Mouse (Mus musculus): ENCODE results near the gene Aicda.
"Not testable (repeated sequence)": the region's sequence is repeated elsewhere in the genome, so short reads cannot be mapped to it uniquely, and the experiment has no call there.

Aicda gene

DNA sequence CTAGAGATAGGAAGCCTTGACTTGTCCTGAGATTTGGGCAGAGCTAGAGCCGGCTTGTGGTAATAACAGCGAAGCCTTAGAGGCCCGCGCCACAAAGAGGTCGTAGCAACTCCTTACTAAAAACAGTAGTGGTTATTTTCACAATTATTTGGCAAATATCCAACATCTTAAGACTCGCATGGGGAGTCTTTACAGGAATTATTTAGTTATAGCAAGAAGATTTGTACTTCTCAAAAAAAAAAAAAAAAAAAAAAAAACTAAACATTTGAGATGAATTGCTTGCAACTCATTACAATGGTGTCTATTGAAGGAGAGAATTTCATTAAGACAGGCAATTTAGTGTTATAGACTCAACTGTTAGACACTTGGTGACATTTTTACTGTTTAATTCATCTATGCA, 501 bp downstream of the Aicda start:
- no peak for DNase-seq (ENCODE audit: low spot score in 2 of 2)

DNA sequence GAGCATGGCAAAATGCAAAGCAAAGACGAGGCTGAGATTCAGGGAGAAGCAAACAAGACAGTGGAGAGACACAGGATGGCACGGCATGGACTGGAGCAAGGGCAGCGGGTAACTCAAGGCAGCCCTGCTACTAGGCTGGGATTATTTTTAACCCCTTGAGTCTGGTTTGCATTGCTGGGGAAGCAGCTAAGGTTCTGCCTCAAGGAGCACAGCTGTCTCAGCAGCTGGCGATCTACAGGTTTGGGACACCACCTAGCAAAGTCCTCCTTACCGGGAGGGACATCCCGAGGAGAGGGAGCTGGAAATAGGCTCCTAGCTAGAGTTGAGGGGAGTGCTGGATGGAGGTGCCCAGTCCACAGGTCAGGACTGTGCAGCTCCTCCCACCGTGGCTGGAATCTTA, 1.7 kb downstream of the Aicda start:
- DNase-seq (ENCODE audit: low spot score in 2 of 2): no peak

DNA sequence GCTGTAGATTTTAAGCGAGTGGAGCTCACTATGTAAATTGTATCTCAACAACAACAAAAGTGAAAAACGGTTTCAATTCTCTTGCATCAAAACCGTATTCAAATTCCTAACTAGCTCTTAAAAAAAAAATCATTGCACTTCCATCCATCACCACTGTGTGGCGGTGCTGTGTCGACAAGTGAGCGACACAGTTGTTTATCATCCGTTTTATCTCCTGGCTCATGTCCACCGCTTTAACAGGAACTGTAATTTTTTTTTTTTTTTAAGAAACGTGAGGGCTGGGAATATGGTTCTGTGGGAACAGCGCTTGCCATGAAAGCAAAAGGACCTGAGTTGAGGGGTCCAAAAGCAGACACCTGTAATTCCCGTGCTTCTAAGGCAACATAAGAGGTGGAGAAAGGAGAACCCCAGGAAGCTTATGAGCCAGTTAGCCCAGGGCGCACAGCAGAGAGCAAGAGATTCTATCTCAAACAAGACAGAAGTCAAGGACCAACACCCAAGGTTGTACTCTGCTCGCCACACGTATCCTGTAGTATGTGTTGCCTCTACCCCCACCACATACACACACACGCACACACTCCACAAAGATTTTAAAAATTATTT, 3.5 kb downstream of the Aicda start:
- DNase-seq (ENCODE audit: low spot score in 2 of 2): peak; percentile 36 to 55

DNA sequence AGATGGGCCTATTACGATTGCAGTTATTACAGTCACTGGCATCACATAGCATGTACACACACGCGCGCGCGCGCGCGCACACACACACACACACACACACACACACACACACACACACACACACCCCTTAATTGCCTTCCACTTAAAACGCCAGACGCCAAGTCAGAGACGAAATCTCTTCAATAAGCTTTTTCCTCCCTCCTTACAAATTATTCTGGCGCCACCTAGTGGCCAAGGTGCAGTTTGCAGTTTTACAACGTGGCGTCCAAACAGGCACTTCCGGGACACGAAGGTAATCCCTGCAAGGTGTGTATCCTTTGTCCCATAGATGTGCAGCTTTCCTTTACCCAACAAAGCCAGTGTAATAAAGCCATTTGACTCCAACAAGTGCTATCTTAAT, 6.8 kb downstream of the Aicda start:
- DNase-seq (ENCODE audit: low spot score in 2 of 2): peak; percentile 32 to 55

DNA sequence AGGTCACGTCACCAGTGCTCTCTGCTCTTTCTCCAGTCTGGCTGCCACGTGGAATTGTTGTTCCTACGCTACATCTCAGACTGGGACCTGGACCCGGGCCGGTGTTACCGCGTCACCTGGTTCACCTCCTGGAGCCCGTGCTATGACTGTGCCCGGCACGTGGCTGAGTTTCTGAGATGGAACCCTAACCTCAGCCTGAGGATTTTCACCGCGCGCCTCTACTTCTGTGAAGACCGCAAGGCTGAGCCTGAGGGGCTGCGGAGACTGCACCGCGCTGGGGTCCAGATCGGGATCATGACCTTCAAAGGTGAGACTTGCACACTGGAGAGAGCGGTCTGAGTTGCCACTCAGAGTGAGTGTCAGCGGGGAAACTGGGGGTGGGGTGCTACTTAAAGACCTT, 7.4 kb downstream of the Aicda start:
- DNase-seq (ENCODE audit: low spot score in 2 of 2): no peak

DNA sequence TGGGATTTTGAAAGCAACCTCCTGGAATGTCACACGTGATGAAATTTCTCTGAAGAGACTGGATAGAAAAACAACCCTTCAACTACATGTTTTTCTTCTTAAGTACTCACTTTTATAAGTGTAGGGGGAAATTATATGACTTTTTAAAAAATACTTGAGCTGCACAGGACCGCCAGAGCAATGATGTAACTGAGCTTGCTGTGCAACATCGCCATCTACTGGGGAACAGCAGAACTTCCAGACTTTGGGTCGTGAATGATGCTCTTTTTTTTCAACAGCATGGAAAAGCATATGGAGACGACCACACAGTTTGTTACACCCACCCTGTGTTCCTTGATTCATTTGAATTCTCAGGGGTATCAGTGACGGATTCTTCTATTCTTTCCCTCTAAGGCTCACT, 8.9 kb downstream of the Aicda start:
- DNase-seq (ENCODE audit: low spot score in 2 of 2): peak; percentile 22 to 55

DNA sequence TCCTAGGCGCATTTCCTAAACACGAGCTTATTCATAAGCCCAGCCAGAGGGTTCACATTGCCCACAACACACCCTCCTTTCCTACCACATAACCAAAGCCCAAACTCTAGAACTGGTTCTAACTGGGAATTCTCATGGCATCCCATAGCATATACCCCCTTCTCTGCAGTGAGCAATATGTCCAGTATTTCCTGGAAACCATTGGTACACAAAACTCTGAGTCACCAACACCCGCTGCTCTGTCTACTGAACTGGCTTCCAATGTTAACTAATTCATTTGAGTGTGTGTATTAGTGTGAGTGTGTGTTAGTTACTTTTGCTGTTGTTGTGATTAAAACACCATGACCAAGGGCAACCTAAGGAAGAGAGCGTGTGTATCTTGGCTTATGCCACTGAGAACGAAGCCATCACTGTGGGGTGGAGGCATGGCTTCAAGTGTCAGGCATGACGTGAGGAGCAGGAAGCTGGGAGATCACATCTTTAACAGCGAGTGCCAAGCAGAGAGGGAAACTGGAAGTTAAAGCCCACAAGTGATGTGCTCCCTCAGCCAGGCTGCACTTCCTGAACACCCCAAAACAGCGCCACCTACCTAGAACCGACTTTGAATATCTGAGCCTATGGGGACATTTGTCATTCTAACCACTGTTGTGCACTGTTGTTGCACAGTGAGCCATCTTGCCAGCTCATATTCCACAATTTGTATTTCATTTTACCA, 11.6 kb downstream of the Aicda start:
- DNase-seq (ENCODE audit: low spot score in 2 of 2): no peak

DNA sequence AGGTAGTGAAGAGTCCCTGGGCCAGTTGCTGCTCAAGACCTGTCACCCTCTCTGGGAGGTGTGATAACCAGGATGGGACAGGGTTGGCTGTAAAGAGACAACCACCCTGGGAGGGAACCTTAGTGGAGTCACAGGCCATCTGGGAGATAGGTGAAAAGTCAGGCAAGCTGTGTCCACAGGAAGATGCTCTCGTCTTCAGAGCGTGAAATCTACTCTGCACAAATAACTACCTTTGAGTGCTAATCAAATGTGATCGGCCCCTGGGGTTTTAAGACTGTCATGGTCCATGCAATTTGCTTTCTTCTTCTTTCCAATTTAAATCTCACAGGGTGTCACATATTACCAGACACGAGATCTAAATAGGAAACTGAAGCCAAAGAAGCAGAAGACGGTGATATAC, 15.5 kb downstream of the Aicda start:
- DNase-seq (ENCODE audit: low spot score in 2 of 2): no peak

DNA sequence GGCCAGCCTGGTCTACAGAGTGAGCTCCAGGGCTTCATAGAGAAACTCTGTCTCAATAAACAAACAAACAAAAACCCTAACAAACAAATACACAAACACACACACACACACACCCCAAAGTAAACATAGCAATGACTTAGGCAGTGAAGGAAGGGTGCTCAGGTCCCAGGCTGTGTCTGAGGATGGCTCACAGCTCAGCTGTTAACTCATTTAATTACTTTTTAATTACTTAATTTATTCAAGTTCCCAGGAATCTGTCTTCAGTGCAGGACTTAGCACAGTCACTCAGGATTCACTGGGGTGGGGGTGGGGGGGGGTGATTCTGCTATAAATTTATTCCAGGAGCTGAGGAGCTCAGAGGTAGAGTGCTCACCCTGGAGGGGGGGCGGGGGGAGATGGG, 16.2 kb downstream of the Aicda start:
- DNase-seq (ENCODE audit: low spot score in 2 of 2): no peak

DNA sequence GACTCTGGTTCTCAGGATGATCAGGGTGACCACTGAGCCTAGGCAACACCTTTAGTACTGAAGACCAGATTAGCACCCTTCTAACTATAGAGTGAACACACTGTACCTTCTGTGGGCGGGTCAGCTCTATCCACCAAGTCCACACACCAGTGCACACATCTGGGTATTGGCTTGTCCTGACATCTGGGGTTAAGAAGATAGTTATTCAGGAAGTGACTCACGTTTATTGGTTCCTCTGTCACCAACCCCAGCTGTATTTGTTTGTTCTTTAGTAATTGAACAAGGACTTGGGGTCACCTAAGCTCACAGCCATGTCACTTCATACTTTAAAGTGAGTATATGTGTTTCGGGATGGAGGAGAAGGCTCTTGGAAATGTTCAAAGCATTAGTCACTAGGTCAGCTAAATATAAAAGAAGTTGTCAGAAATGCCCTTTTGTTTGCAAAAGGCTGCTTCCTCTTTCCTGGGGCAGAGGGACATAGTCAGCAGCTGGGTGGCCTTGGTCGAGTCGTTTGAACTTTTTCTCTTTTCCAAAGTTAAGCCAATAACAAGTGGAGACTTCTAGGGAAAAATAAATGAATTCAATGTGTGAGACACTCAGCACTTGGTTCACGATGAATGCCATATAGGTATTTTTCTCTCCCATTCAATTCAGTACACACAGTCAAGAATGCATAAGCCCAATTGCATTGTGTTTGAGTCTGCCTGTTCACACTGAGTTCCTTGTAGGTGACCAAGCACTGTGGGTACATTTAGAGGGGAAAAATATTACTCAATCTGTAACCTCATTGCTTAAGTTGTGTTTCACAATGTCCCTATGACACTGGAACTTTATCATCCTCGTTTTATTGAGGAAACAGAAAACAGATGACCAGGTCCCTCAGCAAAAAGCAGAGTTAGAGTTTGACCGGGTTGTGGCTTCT, 17.4 kb downstream of the Aicda start:
- no peak for DNase-seq (ENCODE audit: low spot score in 2 of 2)

DNA sequence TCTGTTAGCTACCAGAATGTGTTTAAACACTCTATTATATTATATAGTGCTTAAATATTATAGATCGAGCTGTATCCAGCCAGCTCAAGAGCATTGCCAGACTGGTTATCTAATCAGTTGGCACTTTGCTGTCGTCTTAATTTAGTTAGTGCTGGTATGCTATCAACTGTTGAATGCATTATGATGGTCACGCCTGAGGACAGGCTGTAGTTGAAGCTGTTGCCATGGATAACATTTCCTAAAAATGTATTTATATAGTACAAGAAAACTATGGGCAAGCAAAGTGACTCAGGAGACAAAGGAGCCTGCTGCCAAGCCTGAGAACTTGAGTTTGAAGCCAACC, 18.0 kb downstream of the Aicda start:
- DNase-seq (ENCODE audit: low spot score in 2 of 2): no peak

DNA sequence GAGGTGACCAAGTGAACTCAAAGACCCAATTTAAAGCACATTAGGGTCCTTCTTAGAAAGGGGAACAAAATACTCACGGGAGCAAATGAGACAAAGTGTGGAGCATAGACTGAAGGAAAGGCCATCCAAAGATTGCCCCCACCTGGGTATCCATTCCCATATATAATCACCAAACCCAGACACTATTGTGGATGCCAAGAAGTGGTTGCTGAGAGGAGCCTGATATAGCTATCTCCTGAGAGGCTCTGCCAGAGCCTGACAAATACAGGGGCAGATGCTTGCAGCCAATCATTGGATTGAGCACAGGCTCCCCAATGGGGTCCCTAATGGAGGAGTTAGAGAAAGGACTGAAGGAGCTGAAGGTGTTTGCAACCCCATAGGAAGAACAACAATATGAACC, 21.4 kb downstream of the Aicda start:
- not testable (repeated sequence) for DNase-seq (ENCODE audit: low spot score in 2 of 2)

DNA sequence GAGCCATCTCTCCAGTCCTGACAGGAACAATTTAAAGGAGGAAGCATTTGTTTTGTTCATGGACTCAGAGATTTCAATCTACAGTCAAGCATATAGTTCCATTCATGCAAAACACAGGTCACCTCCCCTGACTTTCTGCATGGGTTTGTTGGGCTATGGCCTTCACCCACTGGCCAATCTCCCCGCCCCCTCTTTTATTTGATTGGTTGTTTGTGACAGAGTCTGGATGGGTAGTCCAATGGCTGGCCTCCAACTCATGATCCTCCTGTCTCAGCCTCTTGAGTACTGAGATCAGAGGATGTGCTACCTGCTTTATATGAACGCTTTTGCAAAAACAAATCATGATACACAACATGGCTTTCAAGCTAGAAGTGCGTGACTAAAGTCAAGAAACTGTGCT, 23.4 kb downstream of the Aicda start:
- no peak for DNase-seq (ENCODE audit: low spot score in 2 of 2)

DNA sequence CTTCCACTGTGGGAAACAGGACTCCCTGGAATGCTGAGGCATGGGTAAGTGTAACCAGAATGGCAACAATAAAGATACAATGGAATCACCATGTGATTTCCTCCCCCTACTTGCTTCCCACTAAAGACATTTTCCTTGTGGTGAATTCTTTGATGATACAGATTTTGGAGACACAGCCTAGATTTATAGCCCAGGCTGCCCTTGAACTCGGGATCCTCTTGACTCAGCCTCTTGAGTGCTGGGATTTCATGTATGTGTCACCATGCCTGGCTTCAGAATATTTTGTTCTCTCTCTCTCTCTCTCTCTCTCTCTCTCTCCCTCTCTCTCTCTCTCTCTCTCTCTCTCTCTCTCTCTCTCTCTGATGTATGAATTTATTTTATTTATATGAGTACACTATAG, 25.5 kb downstream of the Aicda start:
- no peak for DNase-seq (ENCODE audit: low spot score in 2 of 2)

DNA sequence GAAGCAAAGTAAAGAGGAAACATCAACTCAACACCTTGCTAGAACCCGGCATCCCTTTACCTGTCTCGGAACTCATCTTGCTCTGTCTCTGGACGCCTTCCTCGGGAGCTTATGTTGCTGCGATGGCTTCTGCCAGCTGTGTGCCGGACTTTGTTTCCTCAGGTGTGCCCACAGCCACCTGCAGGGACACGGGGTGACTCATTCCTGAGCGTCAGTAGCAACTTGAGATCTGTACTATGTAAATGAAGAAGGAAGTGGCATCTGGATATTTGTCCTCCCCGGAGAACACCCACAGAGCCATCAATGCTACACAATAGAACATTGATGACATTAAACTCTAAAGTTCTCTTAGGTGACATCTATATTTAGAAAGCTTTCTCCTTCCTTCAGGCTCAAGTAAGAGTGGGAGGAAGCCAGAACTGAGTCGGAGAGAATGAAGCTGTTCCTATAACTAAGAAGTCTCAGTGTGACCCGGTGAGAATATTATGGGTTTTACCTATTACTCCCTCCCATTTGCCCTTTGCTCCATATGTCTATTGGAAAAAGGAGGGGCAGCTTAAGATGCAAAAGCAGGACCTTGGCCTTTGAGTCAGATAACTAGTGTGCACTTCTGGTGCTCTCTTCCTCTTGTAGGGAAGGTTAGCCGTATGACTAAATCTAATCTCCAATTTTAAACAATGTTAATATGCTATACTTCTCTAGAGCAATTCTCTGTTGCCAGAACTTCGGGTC, 37.6 kb downstream of the Aicda start:
- no peak for DNase-seq (ENCODE audit: low spot score in 2 of 2)

DNA sequence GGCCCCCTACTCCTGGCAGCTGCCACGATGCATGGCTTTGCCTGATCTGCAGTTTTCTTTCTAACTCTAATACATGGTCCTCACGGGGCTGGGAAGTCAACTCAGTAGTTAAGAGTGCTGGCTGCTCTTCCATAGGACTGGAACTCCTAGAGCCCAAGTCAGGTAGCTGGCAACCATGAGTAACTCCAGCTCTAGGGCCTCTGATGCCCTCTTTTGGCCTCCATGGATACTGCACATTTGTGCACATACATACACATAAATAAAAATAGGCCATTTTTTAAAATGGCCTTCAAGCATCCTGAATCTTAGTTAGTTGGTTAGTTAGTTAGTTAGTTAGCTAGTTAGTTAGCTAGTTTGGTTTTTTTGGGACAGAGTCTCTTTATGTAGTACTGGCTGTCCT, 39.3 kb downstream of the Aicda start:
- no peak for DNase-seq (ENCODE audit: low spot score in 2 of 2)

DNA sequence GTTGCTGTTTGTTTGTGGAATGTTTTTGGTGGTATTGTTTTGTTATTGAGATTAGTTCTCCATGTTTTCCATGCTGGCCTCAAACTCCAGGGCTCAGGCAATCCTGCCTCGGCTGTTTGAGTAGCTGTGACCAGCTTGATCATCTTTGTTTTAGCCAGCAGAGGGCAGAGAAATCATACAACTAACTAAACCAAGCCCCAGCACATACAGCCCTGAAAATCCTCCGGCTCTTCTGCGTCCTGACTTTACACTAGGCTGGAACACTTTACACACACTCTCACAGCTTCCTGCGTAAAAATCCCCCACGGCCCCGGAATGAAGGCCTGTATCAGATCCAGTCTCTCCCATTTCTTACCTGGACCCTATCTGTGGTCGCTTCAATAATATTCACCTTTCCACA, 42.0 kb downstream of the Aicda start:
- DNase-seq (ENCODE audit: low spot score in 2 of 2): peak; percentile 16 to 27

DNA sequence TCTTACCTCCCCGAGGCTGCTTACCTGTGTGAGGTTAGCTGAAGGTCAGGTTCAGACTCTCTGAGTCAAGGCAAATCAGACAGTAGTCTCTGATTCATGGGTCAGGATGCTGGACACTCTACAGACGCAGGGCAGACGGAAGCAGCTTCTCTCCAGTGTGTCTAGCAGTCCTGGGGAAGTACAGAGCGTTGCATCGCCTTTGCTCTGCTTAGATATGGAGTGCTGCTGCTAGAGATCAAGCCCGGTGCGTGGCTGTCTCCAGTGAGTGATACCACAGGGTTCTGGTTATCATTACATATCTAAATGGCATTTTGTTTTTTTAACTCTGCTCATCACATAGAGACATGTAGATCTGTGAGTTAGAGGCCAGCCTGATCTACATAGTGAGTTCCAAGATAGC, 43.0 kb downstream of the Aicda start:
- DNase-seq (ENCODE audit: low spot score in 2 of 2): no peak

DNA sequence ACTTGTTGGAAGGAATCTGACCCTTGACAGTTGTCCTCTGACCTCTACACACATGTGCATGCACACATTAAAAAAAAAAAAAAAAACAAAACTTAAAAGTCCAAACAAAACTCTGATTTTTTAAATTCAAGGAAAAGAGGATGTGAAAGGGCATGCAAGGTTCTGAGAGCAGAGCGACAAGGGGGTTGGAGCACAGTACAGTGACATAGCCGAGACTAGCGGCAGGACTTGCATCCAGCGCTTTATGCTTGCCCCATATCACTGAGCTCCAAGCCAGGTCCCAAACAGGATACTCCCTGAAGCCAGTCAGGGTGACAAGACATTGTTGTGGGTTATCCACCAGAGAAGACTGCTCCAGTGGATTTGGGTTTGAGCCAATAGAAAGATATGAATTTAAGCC, 44.4 kb downstream of the Aicda start:
- DNase-seq (ENCODE audit: low spot score in 2 of 2): no peak

DNA sequence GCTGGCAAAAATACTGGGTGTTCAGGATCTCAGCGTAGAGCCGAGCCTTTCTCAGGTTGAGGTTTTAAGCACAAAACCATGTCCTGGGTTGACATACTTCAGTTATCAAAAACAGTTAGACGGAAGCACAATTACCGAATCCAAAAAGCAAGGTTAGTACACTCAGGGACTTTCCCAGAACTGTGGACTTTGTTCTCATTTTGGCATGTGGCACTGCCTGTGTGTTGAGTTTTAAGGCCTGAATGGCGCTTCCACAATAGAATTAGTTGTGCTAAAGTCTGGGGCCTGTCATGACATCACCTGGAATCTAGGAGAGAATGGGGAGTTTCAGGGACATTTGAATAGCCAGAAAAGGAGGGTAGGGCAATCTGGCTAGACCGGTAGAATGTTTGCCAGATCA, 44.8 kb downstream of the Aicda start:
- DNase-seq (ENCODE audit: low spot score in 2 of 2): no peak

DNA sequence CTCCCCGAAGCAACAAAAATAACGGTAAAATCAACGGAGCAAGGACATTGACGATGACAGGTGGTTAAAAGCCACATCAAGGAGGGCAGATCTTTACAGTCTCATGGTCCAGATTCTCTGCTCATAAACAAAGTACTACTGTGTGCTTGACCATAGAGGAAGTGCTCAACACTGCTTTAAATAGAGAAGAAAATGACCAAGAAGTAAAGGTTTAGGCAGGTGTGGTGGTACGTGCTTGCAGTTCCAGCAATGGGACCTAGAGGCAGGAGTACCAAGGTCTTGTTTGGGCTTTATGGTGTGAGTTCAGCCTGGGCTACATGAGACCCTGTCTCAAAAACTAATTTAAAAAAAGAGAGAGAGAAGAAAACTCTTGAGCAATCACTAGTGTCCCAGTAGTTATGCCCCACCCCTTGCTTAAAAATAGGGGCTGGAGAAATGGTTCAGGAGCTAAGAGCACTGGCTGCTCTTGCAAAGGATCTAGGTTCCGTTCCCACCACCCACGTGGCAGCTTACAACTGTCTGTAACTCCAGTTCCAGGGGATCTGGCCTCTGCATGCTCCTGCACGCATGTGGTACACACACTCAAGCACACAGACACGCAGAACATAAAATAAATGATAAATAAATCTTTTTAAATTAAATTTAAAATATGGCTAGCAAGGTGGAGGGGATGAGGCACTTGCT, 45.6 kb downstream of the Aicda start:
- DNase-seq (ENCODE audit: low spot score in 2 of 2): no peak
